8 mouse cellular contexts compared by ENCODE assay signal in the genomic region with DNA sequence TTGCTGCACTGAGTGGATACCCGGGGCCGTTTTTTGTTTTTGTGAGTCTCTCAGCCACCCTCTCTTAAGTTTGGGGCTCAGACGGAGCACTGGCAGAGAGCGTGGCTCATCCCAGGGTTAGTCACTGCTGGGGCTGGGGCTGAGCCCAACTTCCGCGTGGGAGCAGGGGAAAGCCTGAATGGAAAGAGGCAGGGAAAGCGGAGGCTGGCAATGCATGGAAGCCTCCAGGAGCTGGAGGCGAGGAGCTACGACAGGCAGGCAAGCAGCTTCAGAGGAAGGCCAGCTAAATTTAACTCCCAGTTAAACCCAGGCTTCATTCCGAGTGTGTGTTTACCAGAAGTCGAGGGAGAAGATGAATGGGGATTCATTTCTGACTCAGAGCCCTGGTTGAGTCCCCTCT. TPM values are rescaled to one million over a fixed set of nuclear protein-coding genes. Genes with fewer than 3 reads are reported as not detected.
A peak's percentile ranks its signal among the peaks of the same experiment; 100 is the strongest.
DNase-seq lines count a peak whose midpoint lies in the region; ATAC-seq and TF ChIP-seq lines count a peak whose summit lies in the region.

No protein-coding gene starts in this region.

- H3K4me3 ChIP-seq in hindbrain, embryonic 10.5 days: no peak overlapping the region; the same call in 1 of the 2 replicates
- H3K4me3 ChIP-seq in hindbrain, embryonic 11.5 days (ENCODE audit: low read depth, low read length): no peak overlapping the region
- H3K4me3 ChIP-seq in thymus, adult 2 months (ENCODE audit: control insufficient read depth, insufficient read depth, low read length): no peak overlapping the region

- intact Hi-C loops in left cerebral cortex, postnatal 14 days (cut with DNase I): no loop called here

- no peak overlapping the region for H3K4me2 ChIP-seq in hindbrain, embryonic 11.5 days (replicated peaks; ENCODE audit: low read depth, low read length)

- no peak for TF ChIP-seq POLR2A in thymus, adult 2 months (IDR thresholded peaks at IDR 0.05; ENCODE audit: control insufficient read depth, extremely low read depth, insufficient read depth, low read length, poor library complexity)

- ATAC-seq in hindbrain, embryonic 11.5 days (ENCODE audit: low FRiP score): no peak

- no peaks in the 10 kb centered on the region for H3K9me3 ChIP-seq in hindbrain, embryonic 10.5 days
- H3K9me3 ChIP-seq in hindbrain, embryonic 11.5 days (ENCODE audit: control insufficient read depth, low read length): no peaks in the 10 kb centered on the region

- no peak for DNase-seq in hindbrain, embryonic 10.5 days (ENCODE audit: low spot score)
- DNase-seq in hindbrain, embryonic 11.5 days (ENCODE audit: low spot score): no peak
- peak; percentile 82 for DNase-seq in NIH3T3 (ENCODE audit: low read depth)
- DNase-seq in frontal cortex, adult 2 months (ENCODE audit: extremely low spot score in 1 of 2, low spot score in 1 of 2): peak; percentile 66 to 90
- peak; percentile 72 to 74 for DNase-seq in left cerebral cortex, postnatal 14 days (ENCODE audit: low spot score in 2 of 2)
- peak; percentile 87 for DNase-seq in telencephalon, adult 2 months (ENCODE audit: low read depth, low spot score)
- no peak for DNase-seq in cerebellum, adult 8-10 months
- DNase-seq in thymus, adult 2 months: no peak

- H3K27me3 ChIP-seq in hindbrain, embryonic 10.5 days (ENCODE audit: insufficient read depth, poor library complexity, severe bottlenecking): no peaks in the 10 kb centered on the region
- H3K27me3 ChIP-seq in hindbrain, embryonic 11.5 days (ENCODE audit: control insufficient read depth, insufficient read depth, low read length): no peaks in the 10 kb centered on the region
- H3K27me3 ChIP-seq in thymus, adult 2 months (ENCODE audit: control insufficient read depth, insufficient read depth, low read length): no peaks in the 10 kb centered on the region

- WGBS in hindbrain, embryonic 10.5 days: 35% methylated on average over 11 of the region's 11 CpGs
- 34% methylated on average over 11 of the region's 11 CpGs for WGBS in hindbrain, embryonic 11.5 days
- 80% methylated on average over 11 of the region's 11 CpGs for WGBS in thymus, adult 2 months

- no peak for TF ChIP-seq CTCF in thymus, adult 2 months (IDR thresholded peaks at IDR 0.05; ENCODE audit: borderline replicate concordance, control insufficient read depth, extremely low read depth, insufficient read depth, low read length, poor library complexity)

- H3K36me3 ChIP-seq in hindbrain, embryonic 10.5 days: no peaks in the 10 kb centered on the region
- no peaks in the 10 kb centered on the region for H3K36me3 ChIP-seq in hindbrain, embryonic 11.5 days (ENCODE audit: control insufficient read depth, insufficient read depth, low read length)
- no peaks in the 10 kb centered on the region for H3K36me3 ChIP-seq in thymus, adult 2 months (ENCODE audit: control insufficient read depth, insufficient read depth, low read length)

- peaks cover 23% of the 10 kb centered on the region for H3K4me1 ChIP-seq in hindbrain, embryonic 10.5 days (replicated peaks)
- H3K4me1 ChIP-seq in hindbrain, embryonic 11.5 days (replicated peaks; ENCODE audit: control insufficient read depth, insufficient read depth, low read length): no peaks in the 10 kb centered on the region
- no peaks in the 10 kb centered on the region for H3K4me1 ChIP-seq in thymus, adult 2 months (replicated peaks; ENCODE audit: control insufficient read depth, insufficient read depth, low read length)

- no peak overlapping the region for H3K9ac ChIP-seq in hindbrain, embryonic 11.5 days (ENCODE audit: low read depth, low read length)

- peak overlapping the region; percentile 54; the same call in 1 of the 2 replicates for H3K27ac ChIP-seq in hindbrain, embryonic 10.5 days
- no peak overlapping the region for H3K27ac ChIP-seq in hindbrain, embryonic 11.5 days (ENCODE audit: low read depth, low read length)
- no peak overlapping the region for H3K27ac ChIP-seq in thymus, adult 2 months (ENCODE audit: control insufficient read depth, insufficient read depth, low read length)

RNA-seq across cellular contexts. Expression of gene Atxn2, which starts 10.6 kb away (rescaled TPM):
- 38.6 and 42.0 TPM in 2 replicates for polyA plus RNA-seq in hindbrain, embryonic 10.5 days (2016; fragmentation: Nextera tagmentation; extraction: Ambion mirVana)
- polyA plus RNA-seq in hindbrain, embryonic 11.5 days (2014; fragmentation: Nextera tagmentation; extraction: Ambion mirVana): 63.5 and 75.2 TPM in 2 replicates
- polyA plus RNA-seq in frontal cortex, adult 2 months (2012; rRNA removed): 153 TPM in 2 replicates
- 100 to 1,000 TPM; 256 TPM for total RNA-seq in left cerebral cortex, postnatal 14 days (2021)
- 205 and 216 TPM in 2 replicates for polyA plus RNA-seq in thymus, adult 2 months (2012; rRNA removed)

RNA-seq across cellular contexts. Expression of gene Brap, which starts 40.1 kb away (rescaled TPM):
- 41.6 and 41.9 TPM in 2 replicates for polyA plus RNA-seq in hindbrain, embryonic 10.5 days (2016; fragmentation: Nextera tagmentation; extraction: Ambion mirVana)
- 36.8 and 38.8 TPM in 2 replicates for polyA plus RNA-seq in hindbrain, embryonic 11.5 days (2014; fragmentation: Nextera tagmentation; extraction: Ambion mirVana)
- 46.7 and 52.9 TPM in 2 replicates for polyA plus RNA-seq in frontal cortex, adult 2 months (2012; rRNA removed)
- total RNA-seq in left cerebral cortex, postnatal 14 days (2021): 10 to 100 TPM; 55.0 to 59.1 TPM
- polyA plus RNA-seq in thymus, adult 2 months (2012; rRNA removed): 38.7 and 46.9 TPM in 2 replicates

RNA-seq across cellular contexts. Expression of gene Acad10, which starts 40.2 kb away (rescaled TPM):
- polyA plus RNA-seq in hindbrain, embryonic 10.5 days (2016; fragmentation: Nextera tagmentation; extraction: Ambion mirVana): 3.0 and 3.5 TPM in 2 replicates
- 2.1 and 2.5 TPM in 2 replicates for polyA plus RNA-seq in hindbrain, embryonic 11.5 days (2014; fragmentation: Nextera tagmentation; extraction: Ambion mirVana)
- 3.8 and 3.9 TPM in 2 replicates for polyA plus RNA-seq in frontal cortex, adult 2 months (2012; rRNA removed)
- 1 to 10 TPM; 3.1 to 3.3 TPM for total RNA-seq in left cerebral cortex, postnatal 14 days (2021)
- polyA plus RNA-seq in thymus, adult 2 months (2012; rRNA removed): 7.2 and 8.2 TPM in 2 replicates

Comparison
In these comparisons a context has a peak if more than half of its experiments do, and no peak if none do; other contexts are left out.
1. DNase-seq: peak in NIH3T3 (single experiment), frontal cortex, adult 2 months (2 of 2), left cerebral cortex, postnatal 14 days (2 of 2) and telencephalon, adult 2 months (single experiment); none in hindbrain, embryonic 10.5 days (single experiment), hindbrain, embryonic 11.5 days (single experiment), cerebellum, adult 8-10 months (single experiment) and thymus, adult 2 months (single experiment).